Mouse (Mus musculus) heart, adult 2 months (tissue): Measurements from ENCODE around the gene Gm136.

Experiments
- CTCF ChIP-seq: fragments of 200-600 bp; IDR thresholded peaks from 2 replicates; pipeline ENCODE4 v1.8.1; 2022; ENCODE audit warnings: antibody characterized with exemption, mild to moderate bottlenecking, moderate library complexity
- EP300 ChIP-seq: fragments of 200-500 bp; IDR thresholded peaks from 2 replicates; pipeline ENCODE4 v1.6.1; 2011; ENCODE audit warnings: low read depth, low read length, control low read depth; ENCODE audit not compliant: insufficient read depth
- POLR2A ChIP-seq: fragments of 200-500 bp; IDR thresholded peaks from 2 replicates; pipeline ENCODE4 v1.6.1; 2011; ENCODE audit warnings: mild to moderate bottlenecking, low read depth, low read length, control low read depth; ENCODE audit not compliant: insufficient read depth

DNA sequence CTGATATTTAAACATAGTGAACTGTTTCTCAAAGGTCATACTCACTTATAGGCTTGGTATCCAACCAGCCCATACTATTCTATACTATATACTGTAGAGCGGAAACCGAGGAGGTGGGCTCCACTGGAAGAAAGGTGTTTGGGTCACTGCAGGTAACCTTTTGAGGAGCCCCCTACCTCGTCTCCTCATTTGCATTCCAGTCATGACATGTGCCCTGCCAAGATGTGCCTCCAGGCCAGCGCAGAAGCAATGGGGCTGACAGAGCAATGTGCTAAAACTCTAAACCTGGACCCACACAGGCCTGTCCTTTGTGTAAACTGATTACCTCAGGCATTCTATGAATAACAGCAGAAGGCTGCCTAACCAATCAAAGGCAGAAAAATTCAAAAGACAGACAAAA lies 31.8 kb downstream of the Gm136 start:
- TF ChIP-seq EP300 (no peak), CTCF (no peak), POLR2A (no peak)
